Mouse (Mus musculus): ENCODE measurements around the gene 1700113H08Rik. TPM values are rescaled to one million over a fixed set of nuclear protein-coding genes. Genes with fewer than 3 reads are reported as not detected.

1700113H08Rik gene
- polyA plus RNA-seq, 1 experiment: 0.14 TPM

GRCm38 (mm10) chr10:87209466-87209865, 151.6 kb downstream of the 1700113H08Rik start:
- no peak for DNase-seq (ENCODE audit: low spot score)

- DNase-seq (ENCODE audit: low spot score): no peak
These were observed 153.2 kb downstream of the 1700113H08Rik start for GRCm38 (mm10) chr10:87211046-87211445.

- no peak for DNase-seq (ENCODE audit: low spot score)
These were observed 155.0 kb downstream of the 1700113H08Rik start for GRCm38 (mm10) chr10:87212854-87213253.

GRCm38 (mm10) chr10:87230071-87230910, 172.4 kb downstream of the 1700113H08Rik start:
- no peak for DNase-seq (ENCODE audit: low spot score)

GRCm38 (mm10) chr10:87239332-87240008, 181.6 kb downstream of the 1700113H08Rik start:
- no peak for DNase-seq (ENCODE audit: low spot score)

GRCm38 (mm10) chr10:87271724-87272123, 213.9 kb downstream of the 1700113H08Rik start:
- no peak for DNase-seq (ENCODE audit: low spot score)

- DNase-seq (ENCODE audit: low spot score): no peak
These were observed 214.3 kb downstream of the 1700113H08Rik start for GRCm38 (mm10) chr10:87272133-87272622.

- DNase-seq (ENCODE audit: low spot score): no peak
These were observed 217.2 kb downstream of the 1700113H08Rik start for GRCm38 (mm10) chr10:87275075-87275474.

Other genes with a start within 250 kb of the 1700113H08Rik start
- gene Stab2, start 50.0 kb upstream of the 1700113H08Rik start, polyA plus RNA-seq (2012; rRNA removed): 2.0 and 3.6 TPM in 2 replicates

Data from urinary bladder, adult 2 months (tissue).